Mouse (Mus musculus) adrenal gland, postnatal 36 days (tissue): ENCODE data around the gene Rhoh. TPM values are rescaled to one million over a fixed set of nuclear protein-coding genes. Genes with fewer than 3 reads are reported as not detected.
A peak's percentile ranks its signal among the peaks of the same experiment; 100 is the strongest.

Source experiments
- DNase-seq, 2 experiments: peaks; one replicate each; pipeline ENCODE4 v3.0.0; 2021; ENCODE audit warnings: mixed read lengths in 1 of 2
- total RNA-seq, 2 experiments: library from RNA; stranded (reverse); gene quantifications; 2 replicates each; pipeline ENCODE4 v1.2.3; 2021

Rhoh gene
- total RNA-seq, 2 experiments from 2014 or later, result 0.30 to 0.40 TPM

DNA sequence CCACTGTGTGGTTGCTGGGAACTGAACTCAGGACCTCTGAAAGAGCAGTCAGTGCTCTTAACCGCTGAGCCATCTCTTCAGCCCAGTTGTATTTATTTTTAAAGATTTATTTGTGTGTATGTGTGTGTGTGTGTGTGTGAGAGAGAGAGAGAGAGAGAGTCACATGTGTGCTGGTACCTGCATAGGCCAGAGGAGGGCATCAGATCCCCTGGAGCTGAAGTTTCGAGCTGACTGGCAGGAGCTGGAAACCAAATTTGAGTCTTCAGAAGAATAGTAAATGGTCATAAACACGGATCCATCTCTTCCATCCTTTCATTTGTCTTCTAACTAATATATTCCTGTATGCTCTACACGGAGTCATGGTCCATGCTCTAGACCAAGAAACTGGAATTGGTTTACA lies 72.2 kb downstream of the Rhoh start:
- DNase-seq, result no peak

DNA sequence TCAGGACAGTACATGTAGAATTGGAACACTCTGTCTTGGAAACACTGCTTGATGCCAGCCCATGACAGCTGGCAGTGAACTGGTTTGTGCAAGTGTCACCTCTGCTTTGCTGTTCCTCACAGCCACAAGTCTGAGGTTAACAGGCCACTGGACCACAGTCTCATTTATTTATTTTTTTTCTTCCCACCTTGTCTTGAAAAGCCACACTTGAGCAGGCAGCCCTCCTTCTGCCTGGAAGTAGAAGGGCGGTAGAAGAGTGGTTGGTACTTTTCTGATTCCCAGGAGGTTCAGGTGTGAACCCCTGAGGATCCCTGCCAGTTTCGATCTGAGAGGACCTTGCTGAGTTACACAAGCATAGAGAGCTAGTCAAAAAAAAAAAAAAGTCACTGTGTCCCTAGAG lies 72.8 kb downstream of the Rhoh start:
- DNase-seq, result no peak

DNA sequence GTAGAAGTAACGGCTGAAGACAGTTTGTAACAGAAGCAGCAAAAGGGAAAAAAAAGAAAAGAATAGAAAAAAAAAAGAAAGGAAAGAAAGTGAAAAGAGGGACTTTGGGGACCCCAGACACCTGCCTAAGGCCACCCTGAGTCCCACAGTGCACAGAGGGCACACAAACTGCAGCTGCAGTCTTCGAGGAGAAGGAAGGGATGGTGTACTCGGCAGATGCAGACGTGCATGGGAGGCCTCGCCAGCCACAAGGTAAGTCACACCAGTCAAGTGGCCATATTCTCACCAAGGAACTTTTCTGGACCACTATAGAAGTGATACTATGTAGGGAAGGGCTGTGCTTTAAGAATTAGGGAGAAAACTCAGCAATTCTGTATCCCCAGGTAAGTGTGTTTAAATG lies 73.8 kb downstream of the Rhoh start, which contains the start of gene Chrna9:
Gene Chrna9, plus strand, starts transcription at position 139 of the 400 bp plus-strand sequence.
- DNase-seq, result no peak

DNA sequence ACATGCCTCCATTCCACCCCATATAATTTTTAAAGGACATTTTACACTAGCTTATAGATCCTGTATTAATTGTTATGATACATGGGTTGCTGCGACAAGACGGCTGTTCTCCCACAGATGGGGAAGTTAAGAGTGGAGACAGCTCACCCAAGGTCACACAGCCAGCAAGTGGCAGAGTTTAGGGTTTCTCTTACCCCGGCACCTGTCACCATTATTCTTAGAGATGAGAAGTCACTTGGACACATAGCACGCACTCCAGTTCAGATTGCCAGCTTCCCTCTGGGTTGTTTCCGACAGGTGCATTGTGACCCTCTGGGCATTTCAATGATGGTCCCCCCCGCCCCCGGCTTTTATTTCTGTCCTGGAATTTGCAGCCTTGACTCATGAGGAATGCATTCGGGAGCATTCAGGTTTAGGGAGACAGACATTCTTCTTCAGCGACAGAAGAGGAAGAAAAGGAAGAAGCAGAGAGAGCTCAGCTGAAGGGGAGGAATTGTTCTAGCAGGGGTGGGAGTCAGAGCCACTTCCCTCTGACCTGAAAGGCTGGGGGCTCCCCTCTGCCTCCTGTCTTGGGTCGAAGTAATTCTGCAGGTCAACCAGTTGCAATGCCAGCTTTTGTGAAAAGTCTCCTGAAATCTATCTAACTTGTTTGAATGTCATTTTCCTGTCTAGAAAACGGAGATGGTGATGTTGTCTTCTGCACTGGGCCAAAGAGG lies 76.2 kb downstream of the Rhoh start:
- DNase-seq, result peak in 1 of 2 experiments; percentile 34

DNA sequence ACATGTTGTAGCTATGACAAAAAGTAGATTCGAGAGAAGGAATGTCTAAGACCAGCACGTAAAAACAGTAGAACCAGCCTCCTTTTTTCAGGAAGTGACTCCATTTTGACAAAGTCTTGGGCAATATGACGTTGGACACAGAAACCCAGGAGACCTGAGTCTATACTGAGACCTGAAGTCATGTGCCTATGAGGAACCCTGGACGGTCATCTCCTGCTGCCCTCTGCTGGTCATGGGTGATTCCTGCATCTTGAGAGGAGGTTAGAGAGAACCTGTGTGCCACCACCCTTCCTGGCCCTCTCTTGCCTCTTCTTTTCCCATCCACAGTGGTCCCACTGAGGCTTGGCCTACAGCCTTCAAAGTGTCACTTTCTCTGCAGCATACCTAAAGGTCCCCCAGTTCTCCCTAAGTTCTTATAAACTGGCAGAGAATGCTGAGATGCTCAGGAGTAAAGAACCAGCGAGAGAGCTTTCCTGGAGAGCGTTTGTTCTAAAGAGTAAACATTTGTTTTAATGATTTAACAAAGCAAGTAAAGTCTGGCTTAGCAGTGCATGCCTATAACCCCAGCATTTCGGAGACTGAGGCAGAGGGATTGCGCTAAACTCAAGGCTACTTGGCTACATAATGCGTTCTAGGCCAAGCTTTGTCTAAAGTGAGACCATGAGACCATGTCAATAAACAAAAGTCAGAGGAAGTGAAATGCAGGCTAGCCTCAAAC lies 77.1 kb downstream of the Rhoh start:
- DNase-seq, result peak; percentile 86 to 89

DNA sequence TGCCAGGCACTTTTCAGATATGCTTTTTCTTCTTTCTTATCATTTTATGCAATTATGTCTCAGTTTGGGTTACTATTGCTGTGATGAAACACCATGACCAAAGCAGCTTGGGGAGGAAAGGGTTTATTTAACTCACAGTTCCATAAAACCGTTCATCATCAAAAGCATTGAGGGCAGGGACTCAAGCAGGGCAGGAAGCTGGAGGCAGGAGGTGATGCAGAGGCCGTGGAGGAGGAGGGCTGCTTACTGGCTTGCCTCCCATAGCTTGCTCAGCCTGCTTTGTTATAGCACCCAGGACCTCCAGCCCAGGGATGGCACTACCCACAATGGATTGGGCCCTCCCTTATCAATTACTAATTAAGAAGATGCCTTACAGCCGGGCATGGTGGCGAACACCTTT lies 80.1 kb downstream of the Rhoh start:
- DNase-seq, result no peak

Other genes starting within 250 kb of the Rhoh start
- gene Pds5a, start 162.9 kb upstream of the Rhoh start, total RNA-seq, result 10 to 100 TPM; 91.0 to 91.5 TPM
- 10 to 100 TPM; 11.7 to 16.6 TPM for gene N4bp2, start 97.7 kb upstream of the Rhoh start, total RNA-seq
- not detected for gene Chrna9, start 73.7 kb downstream of the Rhoh start, total RNA-seq
- gene 9130230L23Rik, start 143.1 kb downstream of the Rhoh start, total RNA-seq, result 1 to 10 TPM in 1 of 2 experiments, under 1 TPM in 1; 0.53 to 1.3 TPM